Mouse (Mus musculus): ENCODE measurements around the gene Trak1. TPM values are rescaled to one million over a fixed set of nuclear protein-coding genes. Genes with fewer than 3 reads are reported as not detected.

The Trak1 gene
- polyA plus RNA-seq, 1 experiment from 2014 or later, result 40.3 TPM

DNA sequence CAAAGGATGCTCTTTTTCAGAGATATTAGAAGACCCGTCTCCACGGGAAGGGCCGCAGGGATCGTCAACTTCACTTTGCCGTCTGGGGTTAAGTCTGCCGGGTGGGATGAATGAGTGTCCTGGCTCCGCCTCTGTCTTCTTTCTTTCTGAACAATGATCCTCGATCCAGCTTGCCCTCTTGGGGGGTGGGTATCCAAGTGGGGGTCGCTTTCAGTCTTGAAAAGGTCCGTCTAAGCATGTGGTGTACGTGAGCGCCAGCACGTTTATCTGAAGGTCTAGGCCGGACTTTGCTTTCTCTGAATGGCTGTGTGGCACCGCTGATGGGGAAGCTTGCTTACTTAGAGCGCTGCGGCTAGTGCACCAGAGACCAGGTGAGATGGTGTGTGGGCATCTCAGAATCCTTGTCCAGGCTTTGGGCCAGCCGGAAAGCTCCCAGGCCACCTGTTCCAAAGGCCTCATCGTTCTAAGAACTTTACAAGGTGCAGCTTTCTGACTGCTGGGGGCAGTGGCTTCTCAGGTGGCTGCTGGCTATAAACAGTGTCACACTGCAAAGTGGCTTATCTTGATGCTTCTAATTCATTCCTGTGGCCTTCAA is 2.8 kb downstream of the Trak1 start:
- DNase-seq (ENCODE audit: low spot score) (no peak), ATAC-seq (no peak)
- no peaks in the 10 kb centered on the region for H3K27me3 ChIP-seq (replicated peaks; ENCODE audit: control insufficient read depth, insufficient read depth, low read length)
- WGBS, result 9% methylated on average over 19 of the region's 19 CpGs
- H3K4me1 ChIP-seq (ENCODE audit: control insufficient read depth, insufficient read depth, low read length), result peaks cover 47% of the 10 kb centered on the region
- H3K9ac ChIP-seq (ENCODE audit: low read length), result peak overlapping the region; percentile 44
- H3K27ac ChIP-seq (ENCODE audit: low read depth, low read length), result peak overlapping the region; percentile 44; the same call in 1 of the 2 replicates
- H3K9me3 ChIP-seq (replicated peaks; ENCODE audit: control insufficient read depth, low read length), result no peaks in the 10 kb centered on the region
- H3K4me3 ChIP-seq (ENCODE audit: low read depth, low read length), result peak overlapping the region; percentile 87
- H3K36me3 ChIP-seq (ENCODE audit: control insufficient read depth, insufficient read depth, low read length), result no peaks in the 10 kb centered on the region
- peak overlapping the region; percentile 93 for H3K4me2 ChIP-seq (ENCODE audit: low read length)

- Histone ChIP-seq H3K4me3 (ENCODE audit: low read depth, low read length) (no peak overlapping the region), H3K4me2 (ENCODE audit: low read length) (peak overlapping the region; percentile 93; the same call in 1 of the 2 replicates), H3K36me3 (ENCODE audit: control insufficient read depth, insufficient read depth, low read length) (no peaks in the 10 kb centered on the region), H3K9me3 (replicated peaks; ENCODE audit: control insufficient read depth, low read length) (no peaks in the 10 kb centered on the region), H3K27me3 (replicated peaks; ENCODE audit: control insufficient read depth, insufficient read depth, low read length) (no peaks in the 10 kb centered on the region), H3K27ac (ENCODE audit: low read depth, low read length) (no peak overlapping the region), H3K4me1 (ENCODE audit: control insufficient read depth, insufficient read depth, low read length) (peaks cover 47% of the 10 kb centered on the region), H3K9ac (ENCODE audit: low read length) (0 out of 2 replicates have a peak overlapping the region, but pooled peaks have one; percentile 21)
- WGBS, result 81% methylated on average over 22 of the region's 22 CpGs
- ATAC-seq (no peak), DNase-seq (ENCODE audit: low spot score) (no peak)
Observed at GRCm38 (mm10) chr9:121301041-121301920, 4.0 kb downstream of the Trak1 start.

DNA sequence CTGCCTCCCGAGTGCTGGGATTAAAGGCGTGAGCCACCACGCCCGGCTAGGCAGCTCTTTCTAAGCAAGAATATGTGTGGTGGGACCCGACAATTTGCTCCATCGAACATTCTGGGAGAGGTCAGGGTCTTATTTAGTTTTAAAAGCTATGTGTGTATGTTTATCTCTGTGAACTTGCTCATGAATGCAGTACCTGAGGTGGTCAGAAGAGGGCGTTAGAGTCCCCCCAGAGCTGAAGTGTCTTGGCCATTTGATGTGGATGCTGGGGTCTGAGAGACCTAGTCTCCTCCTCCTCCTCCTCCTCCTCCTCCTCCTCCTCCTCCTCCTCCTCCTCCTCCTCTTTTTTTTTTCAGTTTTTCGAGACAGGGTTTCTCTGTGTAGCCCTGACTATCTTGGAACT is 5.2 kb downstream of the Trak1 start:
- Histone ChIP-seq H3K9me3 (replicated peaks; ENCODE audit: control insufficient read depth, low read length) (no peaks in the 10 kb centered on the region), H3K4me2 (ENCODE audit: low read length) (no peak overlapping the region), H3K9ac (ENCODE audit: low read length) (no peak overlapping the region), H3K27me3 (replicated peaks; ENCODE audit: control insufficient read depth, insufficient read depth, low read length) (no peaks in the 10 kb centered on the region), H3K4me3 (ENCODE audit: low read depth, low read length) (no peak overlapping the region), H3K27ac (ENCODE audit: low read depth, low read length) (no peak overlapping the region), H3K36me3 (ENCODE audit: control insufficient read depth, insufficient read depth, low read length) (0 out of 2 replicates have a peak, but pooled peaks cover 3% of the 10 kb centered on the region), H3K4me1 (ENCODE audit: control insufficient read depth, insufficient read depth, low read length) (peaks cover 47% of the 10 kb centered on the region)
- no peak for DNase-seq (ENCODE audit: low spot score)
- 92% methylated on average over 7 of the region's 8 CpGs for WGBS
- ATAC-seq, result no peak

- ATAC-seq, result no peak
- no peak for DNase-seq (ENCODE audit: low spot score)
- H3K4me1 ChIP-seq (ENCODE audit: control insufficient read depth, insufficient read depth, low read length), result peaks cover 47% of the 10 kb centered on the region
- 0 out of 2 replicates have a peak, but pooled peaks cover 3% of the 10 kb centered on the region for H3K36me3 ChIP-seq (ENCODE audit: control insufficient read depth, insufficient read depth, low read length)
- no peak overlapping the region for H3K4me3 ChIP-seq (ENCODE audit: low read depth, low read length)
- H3K4me2 ChIP-seq (ENCODE audit: low read length), result peak overlapping the region; percentile 35; the same call in 1 of the 2 replicates
- no peaks in the 10 kb centered on the region for H3K27me3 ChIP-seq (replicated peaks; ENCODE audit: control insufficient read depth, insufficient read depth, low read length)
- 39% methylated on average over 6 of the region's 6 CpGs for WGBS
- peak overlapping the region; percentile 40; the same call in 1 of the 2 replicates for H3K9ac ChIP-seq (ENCODE audit: low read length)
- peak overlapping the region; percentile 67 for H3K27ac ChIP-seq (ENCODE audit: low read depth, low read length)
- no peaks in the 10 kb centered on the region for H3K9me3 ChIP-seq (replicated peaks; ENCODE audit: control insufficient read depth, low read length)
Observed at GRCm38 (mm10) chr9:121303086-121303485, 5.8 kb downstream of the Trak1 start.

GRCm38 (mm10) chr9:121303748-121304147 is 6.4 kb downstream of the Trak1 start:
- 4% methylated on average over 9 of the region's 9 CpGs for WGBS
- H3K27ac ChIP-seq (ENCODE audit: low read depth, low read length), result peak overlapping the region; percentile 67
- no peaks in the 10 kb centered on the region for H3K27me3 ChIP-seq (replicated peaks; ENCODE audit: control insufficient read depth, insufficient read depth, low read length)
- peaks cover 40% of the 10 kb centered on the region for H3K4me1 ChIP-seq (ENCODE audit: control insufficient read depth, insufficient read depth, low read length)
- H3K4me3 ChIP-seq (ENCODE audit: low read depth, low read length), result no peak overlapping the region
- ATAC-seq (peak; percentile 73), DNase-seq (ENCODE audit: low spot score) (peak; percentile 70)
- H3K36me3 ChIP-seq (ENCODE audit: control insufficient read depth, insufficient read depth, low read length), result 0 out of 2 replicates have a peak, but pooled peaks cover 3% of the 10 kb centered on the region
- H3K9me3 ChIP-seq (replicated peaks; ENCODE audit: control insufficient read depth, low read length), result no peaks in the 10 kb centered on the region
- peak overlapping the region; percentile 35; the same call in 1 of the 2 replicates for H3K4me2 ChIP-seq (ENCODE audit: low read length)
- H3K9ac ChIP-seq (ENCODE audit: low read length), result peak overlapping the region; percentile 40; the same call in 1 of the 2 replicates

DNA sequence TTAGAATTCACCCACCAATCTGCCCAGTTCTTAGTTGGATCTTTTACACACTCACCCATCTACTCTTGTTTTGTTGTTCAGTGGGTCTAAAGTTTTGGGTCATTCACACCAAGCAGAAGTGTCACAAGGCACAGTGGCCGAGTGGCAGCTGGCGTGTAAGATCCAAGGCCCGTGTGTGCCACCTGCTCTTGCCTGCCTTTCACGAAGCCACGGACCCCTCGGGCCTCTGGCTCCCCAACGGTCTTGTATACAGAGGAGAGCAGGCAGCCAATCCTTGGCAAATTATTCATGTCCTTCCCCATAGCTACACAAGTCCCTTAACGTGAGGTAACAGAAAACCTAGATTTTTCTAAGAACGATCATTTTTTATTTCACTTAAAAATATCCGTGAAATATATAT is 7.2 kb downstream of the Trak1 start:
- no peak for DNase-seq (ENCODE audit: low spot score)

DNA sequence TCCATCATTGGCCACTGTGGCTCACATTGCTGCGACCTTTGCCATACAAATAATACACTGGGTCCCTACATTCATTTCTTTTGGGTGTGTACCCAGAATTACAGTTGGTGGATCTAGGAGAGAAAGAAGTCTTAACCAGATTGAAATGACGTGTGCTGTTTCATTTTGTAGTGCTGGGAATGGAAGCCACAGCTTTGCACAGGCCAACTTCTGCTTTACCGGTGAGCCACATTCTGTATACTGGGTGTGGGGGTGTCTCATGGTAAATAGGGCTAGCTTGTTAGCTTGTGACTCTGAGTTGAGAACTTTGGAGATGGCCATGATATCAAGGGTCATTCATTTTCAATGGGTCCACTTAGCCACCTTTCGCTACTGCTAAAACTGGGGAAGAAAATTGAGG is 8.2 kb downstream of the Trak1 start:
- DNase-seq (ENCODE audit: low spot score), result no peak
- Histone ChIP-seq H3K36me3 (ENCODE audit: control insufficient read depth, insufficient read depth, low read length) (0 out of 2 replicates have a peak, but pooled peaks cover 3% of the 10 kb centered on the region), H3K27me3 (replicated peaks; ENCODE audit: control insufficient read depth, insufficient read depth, low read length) (no peaks in the 10 kb centered on the region), H3K9ac (ENCODE audit: low read length) (no peak overlapping the region), H3K27ac (ENCODE audit: low read depth, low read length) (no peak overlapping the region), H3K4me1 (ENCODE audit: control insufficient read depth, insufficient read depth, low read length) (peaks cover 31% of the 10 kb centered on the region), H3K4me2 (ENCODE audit: low read length) (no peak overlapping the region), H3K9me3 (replicated peaks; ENCODE audit: control insufficient read depth, low read length) (no peaks in the 10 kb centered on the region), H3K4me3 (ENCODE audit: low read depth, low read length) (no peak overlapping the region)
- WGBS, result 94% methylated on average over 4 of the region's 4 CpGs
- no peak for ATAC-seq

More for the DNA sequence above, 7.2 kb downstream of the Trak1 start:
- no peaks in the 10 kb centered on the region for H3K27me3 ChIP-seq (replicated peaks; ENCODE audit: control insufficient read depth, insufficient read depth, low read length)
- peak; percentile 19; the same call in 1 of the 2 replicates for ATAC-seq
- 0 out of 2 replicates have a peak, but pooled peaks cover 3% of the 10 kb centered on the region for H3K36me3 ChIP-seq (ENCODE audit: control insufficient read depth, insufficient read depth, low read length)
- peak overlapping the region; percentile 29; the same call in 1 of the 2 replicates for H3K27ac ChIP-seq (ENCODE audit: low read depth, low read length)
- H3K9ac ChIP-seq (ENCODE audit: low read length), result no peak overlapping the region; the same call in 1 of the 2 replicates
- no peak overlapping the region for H3K4me3 ChIP-seq (ENCODE audit: low read depth, low read length)
- WGBS, result 31% methylated on average over 10 of the region's 10 CpGs
- no peak overlapping the region for H3K4me2 ChIP-seq (ENCODE audit: low read length)
- H3K9me3 ChIP-seq (replicated peaks; ENCODE audit: control insufficient read depth, low read length), result no peaks in the 10 kb centered on the region
- peaks cover 34% of the 10 kb centered on the region for H3K4me1 ChIP-seq (ENCODE audit: control insufficient read depth, insufficient read depth, low read length)

GRCm38 (mm10) chr9:121309287-121309686 is 12.0 kb downstream of the Trak1 start:
- H3K4me1 ChIP-seq (ENCODE audit: control insufficient read depth, insufficient read depth, low read length), result peaks cover 39% of the 10 kb centered on the region
- H3K4me2 ChIP-seq (ENCODE audit: low read length), result no peak overlapping the region
- H3K27me3 ChIP-seq (replicated peaks; ENCODE audit: control insufficient read depth, insufficient read depth, low read length), result no peaks in the 10 kb centered on the region
- no peak for DNase-seq (ENCODE audit: low spot score)
- no peak overlapping the region for H3K4me3 ChIP-seq (ENCODE audit: low read depth, low read length)
- 31% methylated on average over 4 of the region's 4 CpGs for WGBS
- H3K27ac ChIP-seq (ENCODE audit: low read depth, low read length), result no peak overlapping the region
- H3K9me3 ChIP-seq (replicated peaks; ENCODE audit: control insufficient read depth, low read length), result no peaks in the 10 kb centered on the region
- ATAC-seq, result no peak
- H3K36me3 ChIP-seq (ENCODE audit: control insufficient read depth, insufficient read depth, low read length), result 0 out of 2 replicates have a peak, but pooled peaks cover 3% of the 10 kb centered on the region
- H3K9ac ChIP-seq (ENCODE audit: low read length), result no peak overlapping the region
